Mouse (Mus musculus) liver, postnatal 0 days (tissue): Measurements from ENCODE around the gene Galp. TPM values are rescaled to one million over a fixed set of nuclear protein-coding genes. Genes with fewer than 3 reads are reported as not detected.

ENCODE experiments used
- ATAC-seq: fragments of 200-750 bp; cut with Nextera tagmentation; 2 replicates; pipeline ENCODE4 v1.8.0; 2017; ENCODE audit warnings: mild to moderate bottlenecking, moderate library complexity
- DNase-seq: peaks from one replicate; pipeline ENCODE4 v3.0.0-alpha.2; 2016
- H3K27ac ChIP-seq: fragments of 300-500 bp; sonication (generic); 2 replicates; pipeline ENCODE4 v1.5.1; 2014; ENCODE audit warnings: antibody characterized with exemption, moderate library complexity, mild to moderate bottlenecking, low read depth
- H3K27me3 ChIP-seq: fragments of 300-500 bp; sonication (generic); 2 replicates; pipeline ENCODE4 v1.6.1; 2014; ENCODE audit warnings: low read length, control low read depth, mixed read lengths; ENCODE audit not compliant: insufficient read depth
- H3K36me3 ChIP-seq: fragments of 300-500 bp; sonication (generic); replicated peaks from 2 replicates; pipeline ENCODE4 v1.6.1; 2014; ENCODE audit warnings: mild to moderate bottlenecking, control low read depth, low read length, moderate library complexity, mixed read lengths; ENCODE audit not compliant: insufficient read depth
- H3K4me1 ChIP-seq: fragments of 300-500 bp; sonication (generic); 2 replicates; pipeline ENCODE4 v1.6.1; 2014; ENCODE audit warnings: antibody characterized with exemption, mild to moderate bottlenecking, control low read depth; ENCODE audit not compliant: insufficient read depth
- H3K4me2 ChIP-seq: fragments of 300-500 bp; sonication (generic); 2 replicates; pipeline ENCODE4 v1.6.1; 2014; ENCODE audit warnings: low read depth, mild to moderate bottlenecking, low read length, moderate library complexity, mixed read lengths
- H3K4me3 ChIP-seq: fragments of 300-500 bp; sonication (generic); 2 replicates; pipeline ENCODE4 v1.5.1; 2014; ENCODE audit warnings: low read depth, low read length
- H3K9ac ChIP-seq: fragments of 300-500 bp; sonication (generic); replicated peaks from 2 replicates; pipeline ENCODE4 v1.6.1; 2014; ENCODE audit warnings: mild to moderate bottlenecking, moderate library complexity
- H3K9me3 ChIP-seq: fragments of 300-500 bp; sonication (generic); 2 replicates; pipeline ENCODE4 v1.6.1; 2016; ENCODE audit warnings: mild to moderate bottlenecking, control low read depth, low read length, mixed read lengths
- CTCF ChIP-seq: sonication (generic); IDR thresholded peaks from 2 replicates; pipeline ENCODE4 v1.5.1; 2016; ENCODE audit warnings: antibody characterized with exemption, low read depth
- EP300 ChIP-seq: IDR thresholded peaks from 2 replicates; pipeline ENCODE4 v1.6.1; 2016; ENCODE audit warnings: antibody characterized with exemption, low read depth, mild to moderate bottlenecking
- WGBS: fragments of 180-500 bp; shearing (Covaris S2); extraction: QIAGEN DNeasy Blood & Tissue Kit; methylation state at CpG from one replicate; pipeline ENCODE4 v1.1.7; 2014; ENCODE audit not compliant: insufficient replicate concordance; 5-methylcytosine and 5-hydroxymethylcytosine counted together
- polyA plus RNA-seq: library from polyadenylated mRNA; unstranded; fragments of >200 nt; fragmentation: Nextera tagmentation; extraction: Ambion mirVana; gene quantifications from 2 replicates; pipeline ENCODE4 v1.2.1, GENCODE M21; 2015

The Galp gene
- polyA plus RNA-seq, 1 experiment from 2014 or later = not detected

DNA sequence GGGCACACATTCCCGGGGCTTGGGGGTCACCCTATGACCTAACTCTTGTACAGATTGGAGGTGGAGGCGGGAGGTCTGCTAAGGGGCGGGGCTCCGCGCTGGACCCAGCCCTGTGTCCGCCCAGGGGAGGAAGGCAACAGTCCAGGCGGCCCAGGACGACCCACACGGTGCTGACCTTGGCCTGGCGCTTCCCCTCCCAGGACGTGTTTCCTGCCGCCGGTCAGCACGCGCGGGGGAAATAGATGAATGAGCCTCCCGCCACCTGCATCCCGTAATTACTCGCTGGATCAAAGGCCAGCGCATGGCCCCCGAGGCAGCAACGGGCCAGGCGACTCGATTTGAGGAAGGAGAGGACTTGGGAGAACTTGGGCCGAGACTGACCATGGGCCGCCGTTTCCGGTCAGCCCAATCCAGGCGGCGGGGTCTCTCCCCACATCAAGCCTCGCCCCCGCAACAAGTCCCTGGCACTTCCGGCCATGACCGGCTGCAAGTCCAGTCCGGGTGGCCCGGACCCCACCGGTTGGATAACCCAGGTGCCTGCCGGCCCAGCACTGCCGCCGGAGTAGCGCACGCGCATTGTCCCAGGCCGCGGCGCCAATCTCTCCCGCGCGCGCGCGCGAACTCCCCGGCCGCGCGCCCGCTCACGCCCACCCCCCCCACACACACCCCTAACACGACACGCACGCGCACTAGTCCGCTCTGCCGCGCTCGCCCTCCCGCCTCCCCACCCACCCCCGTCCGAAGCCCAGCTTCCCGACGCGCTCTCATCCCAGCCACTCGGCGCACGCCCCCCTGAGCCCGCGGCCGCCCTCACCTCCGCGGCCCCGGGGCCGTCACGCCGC is 41.6 kb upstream of the Galp start:
- no peaks in the 10 kb centered on the region for H3K27me3 ChIP-seq
- WGBS = under 1% methylated on average over 44 of the region's 85 CpGs
- H3K4me2 ChIP-seq = peak overlapping the region; percentile 71
- ATAC-seq (peak; percentile 69), DNase-seq (peak; percentile 88)
- peak overlapping the region; percentile 67 for H3K4me3 ChIP-seq
- no peaks in the 10 kb centered on the region for H3K36me3 ChIP-seq
- H3K9me3 ChIP-seq = no peaks in the 10 kb centered on the region
- no peak for TF ChIP-seq EP300
- no peak for TF ChIP-seq CTCF
- H3K4me1 ChIP-seq = peaks cover 57% of the 10 kb centered on the region
- H3K27ac ChIP-seq = peak overlapping the region; percentile 90
- H3K9ac ChIP-seq = peak overlapping the region; percentile 71

DNA sequence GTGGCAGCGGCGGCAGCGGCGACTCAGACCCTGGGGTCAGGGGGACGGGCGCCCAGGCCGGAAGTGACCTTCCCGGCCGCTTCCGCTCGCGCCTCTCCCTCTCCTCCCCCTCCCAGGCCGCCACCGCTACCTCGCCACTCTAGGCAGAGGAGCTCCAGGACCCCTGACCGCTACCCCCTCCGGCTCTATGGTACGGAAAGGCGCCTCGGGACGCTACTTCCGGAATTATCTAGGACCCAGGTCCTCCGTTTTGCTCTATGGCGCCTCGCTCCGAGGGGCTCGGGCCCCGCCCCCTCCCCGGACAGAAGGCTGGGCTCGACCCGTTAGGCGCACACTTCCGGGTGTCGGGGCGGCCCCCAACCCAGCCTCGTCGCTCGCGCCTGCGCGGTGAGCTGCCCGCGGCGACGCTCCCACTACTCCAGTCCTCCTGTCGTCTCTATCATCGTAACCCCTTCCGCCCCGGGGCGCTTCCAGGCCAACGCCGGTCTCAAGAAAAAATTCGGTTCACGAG is 40.9 kb upstream of the Galp start, which contains the start of gene Zfp787:
Gene Zfp787 (minus strand): TSS at position 97 of the 511 bp plus-strand sequence.
- Histone ChIP-seq H3K9ac (peak within 1 kb of the TSS; percentile 71), H3K27me3 (no peaks in the 10 kb centered on the region), H3K9me3 (no peaks in the 10 kb centered on the region), H3K36me3 (no peaks in the 10 kb centered on the region), H3K4me3 (peak within 1 kb of the TSS; percentile 67), H3K4me1 (peaks cover 53% of the 10 kb centered on the region), H3K4me2 (peak within 1 kb of the TSS; percentile 71), H3K27ac (peak within 1 kb of the TSS; percentile 90)
- DNase-seq (peak; percentile 93), ATAC-seq (peak; percentile 87)
- TF ChIP-seq CTCF = no peak
- TF ChIP-seq EP300 = peak; percentile 23; the same call in 1 of the 2 replicates
- under 1% methylated on average over 45 of the region's 54 CpGs for WGBS

DNA sequence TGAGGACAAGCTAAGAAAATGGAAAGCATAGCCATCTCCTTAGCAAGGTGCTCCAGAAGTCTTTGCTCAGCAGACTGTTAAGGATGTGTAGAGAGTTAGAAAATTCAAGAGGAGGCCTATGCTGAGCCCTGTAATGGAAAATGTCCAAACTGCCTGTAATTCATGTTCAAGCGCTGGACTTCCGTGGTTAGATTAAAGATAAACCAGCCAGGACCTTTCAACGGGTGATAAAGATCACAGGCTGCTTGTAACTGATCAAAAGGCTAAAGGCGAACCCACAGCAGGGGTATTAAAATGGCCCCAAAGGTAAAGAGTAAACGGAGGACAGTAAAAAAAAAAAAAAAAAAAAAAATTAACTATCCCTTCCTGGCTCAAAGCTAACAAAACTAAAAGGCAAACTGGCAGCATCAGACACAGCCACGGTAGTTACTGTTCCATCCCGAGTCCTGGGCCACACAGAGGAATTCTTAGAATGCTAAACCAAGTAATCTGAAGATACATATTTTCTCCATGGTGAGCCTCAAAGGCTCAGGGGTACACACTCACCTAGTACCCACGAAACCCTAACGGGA is 39.9 kb upstream of the Galp start:
- Histone ChIP-seq H3K9ac (peak overlapping the region; percentile 71), H3K4me1 (peaks cover 42% of the 10 kb centered on the region), H3K4me3 (peak overlapping the region; percentile 67), H3K27me3 (no peaks in the 10 kb centered on the region), H3K36me3 (no peaks in the 10 kb centered on the region), H3K9me3 (no peaks in the 10 kb centered on the region), H3K4me2 (peak overlapping the region; percentile 71), H3K27ac (peak overlapping the region; percentile 90)
- TF ChIP-seq CTCF (no peak), EP300 (no peak)
- ATAC-seq (no peak), DNase-seq (no peak)
- 24% methylated on average over 9 of the region's 9 CpGs for whole genome bisulfite sequencing

DNA sequence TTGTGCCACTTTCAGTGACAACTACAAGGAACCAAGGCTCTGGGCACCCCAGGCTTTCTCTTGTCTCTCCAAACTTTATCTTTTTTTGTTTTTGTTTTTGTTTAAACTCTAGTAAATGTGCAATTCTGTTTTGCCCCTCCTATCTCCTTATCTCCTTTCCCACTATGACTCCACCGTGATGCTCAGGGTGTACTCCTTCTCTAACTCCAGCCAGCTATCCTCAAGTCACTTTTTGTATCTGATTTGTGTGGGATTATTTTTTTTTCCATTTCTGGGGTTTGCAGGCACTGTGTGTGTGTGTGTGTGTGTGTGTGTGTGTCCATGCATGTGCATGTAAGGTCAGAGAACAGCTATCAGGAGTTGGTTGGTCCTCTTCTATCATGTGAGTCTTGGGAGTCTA is 39.4 kb upstream of the Galp start:
- Histone ChIP-seq H3K9ac (peak overlapping the region; percentile 40; the same call in 1 of the 2 replicates), H3K4me1 (peaks cover 39% of the 10 kb centered on the region), H3K4me3 (0 out of 2 replicates have a peak overlapping the region, but pooled peaks have one; percentile 67), H3K36me3 (no peaks in the 10 kb centered on the region), H3K27me3 (no peaks in the 10 kb centered on the region), H3K4me2 (peak overlapping the region; percentile 71), H3K27ac (peak overlapping the region; percentile 90), H3K9me3 (no peaks in the 10 kb centered on the region)
- WGBS = 17% methylated on average over 1 of the region's 1 CpGs
- ATAC-seq = no peak
- TF ChIP-seq EP300 = no peak
- TF ChIP-seq CTCF = no peak
- no peak for DNase-seq

DNA sequence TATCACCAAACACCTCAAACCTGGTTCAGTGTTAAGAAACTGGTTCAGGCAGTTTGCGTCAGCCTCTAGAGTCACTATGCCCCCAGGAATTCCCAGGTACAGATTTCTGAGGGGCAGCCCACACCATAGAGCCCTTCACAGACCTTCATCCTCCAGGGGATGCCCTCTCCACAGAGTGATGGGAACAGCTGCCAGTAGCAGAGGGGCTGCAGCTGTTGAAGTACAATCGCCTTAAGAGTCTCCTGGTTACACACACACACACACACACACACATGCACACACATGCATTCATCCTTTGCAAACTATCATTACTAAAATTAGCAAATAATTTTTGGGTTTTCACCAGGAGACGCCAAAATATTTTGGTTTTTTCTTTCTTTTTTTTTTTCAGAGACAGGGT is 37.3 kb upstream of the Galp start:
- no peak overlapping the region for H3K4me2 ChIP-seq
- WGBS = 83% methylated on average over 3 of the region's 3 CpGs
- DNase-seq = no peak
- peaks cover 20% of the 10 kb centered on the region for H3K4me1 ChIP-seq
- no peak overlapping the region for H3K9ac ChIP-seq
- ATAC-seq = no peak
- TF ChIP-seq CTCF = no peak
- TF ChIP-seq EP300 = no peak
- H3K9me3 ChIP-seq = no peaks in the 10 kb centered on the region
- H3K4me3 ChIP-seq = no peak overlapping the region
- no peak overlapping the region for H3K27ac ChIP-seq
- H3K27me3 ChIP-seq = no peaks in the 10 kb centered on the region
- no peaks in the 10 kb centered on the region for H3K36me3 ChIP-seq

DNA sequence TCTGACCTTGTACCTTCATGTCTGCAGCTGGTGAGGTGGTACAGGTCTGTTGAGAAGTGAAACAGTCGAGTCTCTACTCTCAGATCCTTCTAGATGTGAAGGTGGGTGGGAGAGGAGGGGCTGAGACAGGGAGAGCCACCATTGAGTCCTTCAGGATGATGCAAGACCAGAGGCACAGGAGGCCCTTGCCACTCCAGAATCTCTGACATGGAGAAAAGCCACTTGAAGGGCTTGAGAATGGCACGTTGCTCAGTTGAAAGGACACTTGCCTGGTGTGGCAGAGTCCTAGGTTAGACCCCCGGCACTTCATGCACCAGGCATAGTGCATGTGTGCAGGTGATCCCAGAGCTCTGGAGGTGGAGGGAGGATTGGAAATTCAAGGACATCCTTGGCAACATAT is 35.3 kb upstream of the Galp start:
- ATAC-seq (no peak), DNase-seq (no peak)
- TF ChIP-seq EP300 = no peak
- no peak for TF ChIP-seq CTCF
- H3K36me3 ChIP-seq = no peaks in the 10 kb centered on the region
- no peaks in the 10 kb centered on the region for H3K27me3 ChIP-seq
- WGBS = 59% methylated on average over 3 of the region's 3 CpGs
- H3K9ac ChIP-seq = no peak overlapping the region
- H3K27ac ChIP-seq = no peak overlapping the region
- no peak overlapping the region for H3K4me3 ChIP-seq
- H3K9me3 ChIP-seq = no peaks in the 10 kb centered on the region
- peaks cover 15% of the 10 kb centered on the region for H3K4me1 ChIP-seq
- no peak overlapping the region for H3K4me2 ChIP-seq
